Mouse (Mus musculus): Measurements from ENCODE around the gene Ttc21a.

The Ttc21a gene

GRCm38 (mm10) chr9:119941407-119941806, 4.0 kb downstream of the Ttc21a start:
- no peak for DNase-seq (ENCODE audit: low read depth, low spot score)

DNA sequence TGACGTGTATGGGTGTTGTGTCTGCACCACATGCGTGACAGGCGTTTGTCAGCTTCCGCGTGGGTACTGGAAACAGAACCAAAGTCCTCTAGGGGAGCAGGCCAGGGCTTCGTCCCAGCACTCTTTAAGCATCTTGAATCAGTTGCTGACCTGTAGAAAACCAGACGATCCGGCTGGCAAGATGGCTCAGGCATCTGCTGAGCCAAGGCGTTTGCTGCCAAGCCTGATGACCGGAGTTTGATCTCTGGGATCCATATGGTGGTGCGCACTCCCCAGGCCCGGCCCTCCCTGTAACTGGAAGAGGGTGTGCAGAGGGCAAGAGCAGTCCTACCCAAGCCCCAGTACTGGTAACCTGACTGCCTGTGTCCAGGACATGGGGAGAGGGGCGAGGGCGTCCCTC, 4.5 kb downstream of the Ttc21a start:
- DNase-seq (ENCODE audit: low read depth, low spot score): no peak

- DNase-seq (ENCODE audit: low read depth, low spot score): no peak
These were observed 5.9 kb downstream of the Ttc21a start for GRCm38 (mm10) chr9:119943326-119943725.

- peak; percentile 15 for DNase-seq (ENCODE audit: low read depth, low spot score)
These were observed 7.9 kb downstream of the Ttc21a start for GRCm38 (mm10) chr9:119945173-119945900.

DNA sequence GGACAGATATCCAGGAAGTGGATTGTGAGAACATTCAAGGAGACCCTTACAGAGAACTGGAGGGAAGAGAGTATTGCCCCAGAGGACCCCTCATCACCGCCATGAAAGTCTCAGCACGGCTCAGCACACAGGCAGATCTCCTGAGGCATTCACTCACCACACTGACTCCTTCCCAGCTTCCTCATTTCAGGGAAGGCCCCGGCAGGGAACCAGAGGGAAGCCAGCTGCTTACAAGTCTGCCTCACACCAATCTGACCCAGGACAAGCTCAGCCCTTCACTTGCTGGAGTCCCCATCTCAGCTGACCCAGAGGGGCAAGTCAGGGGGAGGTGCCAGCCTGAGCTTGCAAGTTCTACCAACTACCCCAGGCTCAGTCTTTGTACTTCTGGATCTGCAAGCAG, 11.4 kb downstream of the Ttc21a start:
- DNase-seq (ENCODE audit: low read depth, low spot score): no peak

DNA sequence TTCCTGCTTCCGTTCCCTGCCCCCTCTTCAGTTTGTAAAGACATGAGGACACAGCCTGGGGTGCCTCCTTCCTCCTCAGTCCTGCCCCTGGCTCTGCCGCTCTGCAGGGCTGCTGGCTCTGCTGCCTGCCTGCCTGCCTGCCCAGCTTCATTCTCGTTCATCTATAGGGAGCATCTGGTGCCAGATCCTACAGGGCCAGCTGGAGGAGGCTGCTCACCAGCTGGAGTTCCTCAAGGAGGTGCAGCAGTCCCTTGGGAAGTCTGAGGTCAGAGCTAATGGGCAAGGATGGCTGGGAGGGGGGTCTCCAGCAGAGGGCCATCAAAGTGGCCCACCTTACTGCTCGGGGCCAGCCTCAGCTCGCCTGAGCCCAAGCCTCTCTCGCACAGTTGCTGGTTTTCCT, 13.0 kb downstream of the Ttc21a start:
- no peak for DNase-seq (ENCODE audit: low read depth, low spot score)

DNA sequence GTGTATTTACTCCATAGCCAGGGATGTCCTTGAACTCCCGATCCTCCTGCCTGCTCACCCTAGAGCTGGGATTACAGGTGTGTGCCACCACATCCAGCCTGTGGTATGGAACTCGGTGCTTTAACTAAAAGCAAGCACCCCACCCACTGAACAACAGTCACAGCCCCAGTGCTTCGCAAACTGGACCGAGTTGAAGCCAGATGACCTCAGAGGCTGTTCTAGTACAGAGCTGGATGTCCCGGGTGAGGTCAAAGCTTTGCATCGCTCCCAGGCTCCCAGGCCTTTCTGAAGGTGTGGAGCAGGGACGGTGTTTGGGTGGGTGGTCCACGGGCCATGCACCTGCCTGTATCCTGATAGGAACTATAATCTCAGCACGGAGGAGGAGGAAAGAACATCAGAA, 14.0 kb downstream of the Ttc21a start:
- DNase-seq (ENCODE audit: low read depth, low spot score): no peak

DNA sequence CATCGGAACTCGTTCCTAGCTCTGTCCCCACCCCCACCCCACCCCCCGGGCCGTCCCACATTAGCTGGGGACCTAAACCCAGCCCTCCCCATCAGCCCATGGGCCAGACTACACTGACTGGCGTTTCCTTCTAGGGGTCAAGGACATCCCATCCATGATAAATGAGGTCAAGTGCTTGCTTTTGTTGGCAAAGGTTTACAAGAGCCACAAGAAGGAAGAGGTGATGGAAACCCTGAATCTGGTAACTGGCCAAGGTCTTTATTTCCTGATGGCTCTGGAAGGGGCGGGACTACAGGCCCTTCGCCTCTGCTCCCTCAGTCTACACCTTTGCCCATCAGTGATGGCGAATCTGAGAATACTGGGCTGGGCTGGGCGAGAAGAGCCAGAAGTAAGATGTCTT, 21.4 kb downstream of the Ttc21a start:
- no peak for DNase-seq (ENCODE audit: low read depth, low spot score)

- DNase-seq (ENCODE audit: low read depth, low spot score): peak; percentile 14
These were observed 24.8 kb downstream of the Ttc21a start for GRCm38 (mm10) chr9:119962216-119962615.

DNA sequence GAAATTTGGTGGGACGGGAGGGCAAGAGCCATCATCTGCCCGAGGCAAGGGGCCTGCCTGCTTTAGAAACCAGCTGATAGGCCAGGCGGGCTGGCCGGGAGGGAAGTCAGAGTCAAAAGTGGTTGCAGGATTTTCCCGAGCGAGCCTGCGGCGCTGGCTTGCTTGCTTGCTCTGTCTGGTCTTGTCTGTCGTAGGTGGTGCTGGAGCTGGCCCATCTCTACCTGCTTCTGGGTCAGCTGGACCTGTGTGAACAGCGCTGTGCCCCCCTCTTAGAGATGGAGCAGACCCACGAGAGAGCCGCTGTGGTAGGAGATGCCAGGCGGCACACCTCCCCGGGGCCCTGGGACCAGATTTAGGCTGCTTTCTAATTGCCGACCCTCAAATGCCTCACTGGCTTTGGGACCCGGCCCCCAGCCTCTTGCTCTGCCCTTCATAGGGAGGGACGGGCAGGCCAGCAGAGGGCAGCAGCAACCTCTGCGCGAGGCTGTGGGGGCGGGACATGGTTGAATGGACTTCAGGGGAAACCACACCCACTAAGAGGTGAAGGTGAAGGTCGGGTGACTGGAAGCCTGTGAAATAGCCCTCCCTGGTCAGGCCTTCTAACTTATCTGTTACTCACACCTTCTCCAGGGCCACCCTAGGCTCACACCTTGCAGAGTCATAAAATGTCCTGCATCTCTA, 25.7 kb downstream of the Ttc21a start:
- peak; percentile 25 for DNase-seq (ENCODE audit: low read depth, low spot score)

DNA sequence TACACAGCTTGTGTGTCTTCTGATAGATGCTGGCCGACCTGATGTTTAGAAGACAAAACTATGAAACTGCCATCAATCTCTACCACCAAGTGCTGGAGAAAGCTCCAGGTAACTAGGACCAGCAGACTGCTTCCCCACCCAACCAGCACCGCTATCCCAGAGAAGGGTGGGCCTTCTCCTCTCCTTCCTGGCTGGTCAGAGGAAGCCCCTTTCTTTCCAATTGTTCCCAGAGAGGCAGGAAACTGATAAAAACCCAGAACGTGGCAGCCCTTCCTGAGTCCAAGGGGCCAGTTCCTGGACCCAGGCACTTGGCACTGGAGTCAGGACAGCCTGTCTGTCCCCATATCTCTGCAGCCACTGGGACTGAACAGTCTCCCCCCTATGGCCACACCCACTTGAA, 26.8 kb downstream of the Ttc21a start:
- DNase-seq (ENCODE audit: low read depth, low spot score): no peak

GRCm38 (mm10) chr9:119965186-119965585, 27.8 kb downstream of the Ttc21a start:
- no peak for DNase-seq (ENCODE audit: low read depth, low spot score)

- no peak for DNase-seq (ENCODE audit: low read depth, low spot score)
These were observed 29.0 kb downstream of the Ttc21a start for GRCm38 (mm10) chr9:119966221-119966910.

DNA sequence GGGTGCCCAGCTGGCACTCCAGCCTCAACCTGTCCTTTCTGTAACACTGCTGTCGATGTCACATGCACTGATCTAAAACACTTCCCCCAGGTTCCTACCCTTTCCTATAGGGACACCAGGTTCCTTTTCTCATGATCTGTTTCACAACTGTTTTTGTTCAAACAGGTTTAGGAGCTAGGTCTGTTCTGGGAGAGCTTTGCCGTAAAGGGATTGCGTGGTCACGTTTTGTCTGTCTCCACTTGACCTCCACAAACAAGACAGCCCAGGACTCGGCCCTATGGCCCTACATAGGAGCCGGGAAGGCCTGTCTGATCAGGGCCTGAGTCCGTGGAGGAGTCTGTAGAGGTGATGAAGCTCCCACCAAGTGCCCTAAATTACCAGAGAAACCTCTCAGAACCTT, 32.4 kb downstream of the Ttc21a start:
- no peak for DNase-seq (ENCODE audit: low read depth, low spot score)

GRCm38 (mm10) chr9:119970221-119970620, 32.8 kb downstream of the Ttc21a start:
- DNase-seq (ENCODE audit: low read depth, low spot score): peak; percentile 58

GRCm38 (mm10) chr9:119970763-119971656, 33.6 kb downstream of the Ttc21a start:
- peak; percentile 83 for DNase-seq (ENCODE audit: low read depth, low spot score)

GRCm38 (mm10) chr9:119972166-119972565, 34.8 kb downstream of the Ttc21a start:
- no peak for DNase-seq (ENCODE audit: low read depth, low spot score)

DNA sequence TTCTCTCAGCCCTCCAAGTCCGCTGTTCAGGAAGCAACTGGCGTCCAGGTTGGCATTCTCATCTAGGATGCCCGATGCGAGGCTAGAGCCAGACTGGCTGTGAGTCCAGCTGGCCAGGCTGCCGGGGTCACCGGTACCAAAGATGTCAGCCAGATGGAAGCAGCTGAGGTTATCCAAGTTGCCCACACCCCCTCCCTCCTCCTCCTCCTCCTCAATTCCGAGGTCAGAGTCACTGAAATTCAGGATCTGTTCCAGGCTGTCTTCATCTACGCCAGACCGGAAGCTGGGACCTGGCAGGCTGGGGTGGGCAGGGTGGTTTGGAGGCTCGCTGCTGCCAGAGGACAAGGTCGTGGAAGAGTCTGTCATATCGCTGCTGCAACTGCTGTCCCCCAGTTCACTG, 35.2 kb downstream of the Ttc21a start:
- DNase-seq (ENCODE audit: low read depth, low spot score): no peak

GRCm38 (mm10) chr9:119973281-119973680, 35.9 kb downstream of the Ttc21a start:
- no peak for DNase-seq (ENCODE audit: low read depth, low spot score)

GRCm38 (mm10) chr9:119973869-119974520, 36.6 kb downstream of the Ttc21a start:
- DNase-seq (ENCODE audit: low read depth, low spot score): peak; percentile 20

DNA sequence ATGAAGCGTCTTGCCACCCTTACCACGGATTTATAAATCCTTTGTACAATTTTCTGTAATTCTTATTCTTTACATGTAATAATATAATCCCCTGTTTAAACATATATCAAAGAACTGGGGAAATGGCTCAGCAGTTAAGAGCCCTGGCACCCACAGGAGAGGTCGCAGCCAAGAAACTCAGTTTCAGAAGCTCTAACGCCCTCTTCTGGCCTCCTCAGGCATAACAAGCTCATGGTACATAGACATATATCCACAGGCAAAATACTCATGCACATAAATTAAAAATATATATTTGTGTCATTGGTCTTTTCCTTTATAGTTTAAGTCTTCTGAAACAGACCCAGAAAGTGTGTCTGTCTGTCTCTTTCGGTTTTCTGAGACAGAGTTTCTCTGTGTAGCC, 37.2 kb downstream of the Ttc21a start:
- no peak for DNase-seq (ENCODE audit: low read depth, low spot score)
